Mouse (Mus musculus) liver, adult 2 months (tissue): Measurements from ENCODE around the gene Scn3b.

Experiments used
- CTCF ChIP-seq: fragments of 200-500 bp; IDR thresholded peaks from 2 replicates; pipeline ENCODE4 v1.5.1; 2011; ENCODE audit warnings: low read depth, low read length, control low read depth
- POLR2A ChIP-seq: fragments of 200-500 bp; IDR thresholded peaks from 2 replicates; pipeline ENCODE4 v1.6.1; 2011; ENCODE audit warnings: low read length, control low read depth; ENCODE audit not compliant: insufficient read depth; ENCODE audit errors: extremely low read depth

GRCm38 (mm10) chr9:40332731-40333648 lies 64.0 kb downstream of the Scn3b start:
- TF ChIP-seq CTCF, result no peak; the same call in 1 of the 2 replicates
- TF ChIP-seq POLR2A, result no peak
